Mouse (Mus musculus) ES-Bruce4 (cell line): ENCODE results near the gene Olfr556.

Experiments
- CTCF ChIP-seq: IDR thresholded peaks from one replicate; pipeline ENCODE4 v1.8.1; 2011; ENCODE audit warnings: low read depth, low read length
- POLR2A ChIP-seq: IDR thresholded peaks from one replicate; pipeline ENCODE4 v1.8.1; 2011; ENCODE audit warnings: low read length; ENCODE audit not compliant: insufficient read depth

DNA sequence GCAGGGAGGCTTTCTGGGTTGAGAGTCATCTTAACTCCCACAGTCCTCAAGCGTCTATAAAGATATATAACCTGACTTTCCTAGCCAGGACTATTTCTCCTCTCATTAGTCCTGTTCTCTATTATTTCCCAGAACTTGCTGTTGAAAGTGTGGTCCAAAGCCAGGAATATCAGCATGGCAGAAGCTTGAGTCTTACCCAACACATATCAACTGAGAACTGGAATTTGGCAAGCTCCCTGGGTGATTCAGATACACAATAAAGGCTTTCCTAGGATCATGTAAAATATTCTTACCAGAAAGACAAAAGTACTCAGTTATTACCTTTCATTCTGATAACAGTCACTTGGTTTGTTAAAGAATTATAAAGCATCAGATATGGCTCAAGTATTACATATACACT lies 17.2 kb downstream of the Olfr556 start:
- no peak for TF ChIP-seq CTCF
- no peak for TF ChIP-seq POLR2A
